Mouse (Mus musculus) testis, postnatal 10 days (tissue): ENCODE data around the gene Akr1c6.
"Not testable (repeated sequence)": the region's sequence is repeated elsewhere in the genome, so short reads cannot be mapped to it uniquely, and the experiment has no call there.

ENCODE experiments used
- DNase-seq: peaks from one replicate; pipeline ENCODE4 v3.0.0; 2021; ENCODE audit warnings: low spot score

Akr1c6 gene

DNA sequence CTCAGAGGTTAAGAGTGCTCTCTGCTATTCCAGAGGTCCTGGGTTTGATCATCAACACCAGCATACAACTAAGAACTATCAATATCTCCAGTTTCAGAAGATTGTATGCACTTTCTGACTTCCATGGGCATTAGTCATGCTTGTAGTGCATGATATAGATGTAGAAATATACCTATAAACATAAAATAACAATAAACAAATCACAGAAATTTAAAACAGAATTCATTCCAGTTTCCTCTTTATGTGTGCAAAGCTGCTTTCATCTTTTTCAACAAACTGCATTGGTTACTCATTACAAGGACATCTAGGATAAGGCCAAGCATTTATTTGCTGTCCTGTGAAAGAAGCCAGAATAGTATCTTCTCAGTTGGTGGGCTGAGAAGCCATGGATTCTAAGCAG lies at the start of gene Akr1c6:
Gene Akr1c6, plus strand, starts transcription at position 301 of the 400 bp plus-strand sequence.
- DNase-seq = no peak

DNA sequence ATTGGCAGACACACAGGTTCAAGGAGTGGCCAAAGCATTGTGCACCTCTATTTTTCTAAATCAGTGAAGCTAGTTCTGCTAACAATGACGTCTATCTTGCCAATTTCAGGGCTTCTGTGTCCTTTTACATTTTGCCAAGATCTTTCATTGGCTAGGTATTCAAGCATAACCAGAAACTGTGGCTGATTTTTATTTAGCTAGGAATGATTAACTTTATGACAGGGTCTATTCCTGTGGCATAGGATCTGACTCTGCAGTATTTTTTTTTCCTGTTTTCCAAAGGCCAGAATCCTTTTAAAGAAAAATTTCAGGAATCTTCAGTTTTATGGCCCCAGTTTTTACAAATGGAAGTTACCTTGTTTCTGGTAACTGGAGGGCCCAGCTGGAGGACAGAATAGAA lies 49.2 kb upstream of the Akr1c6 start:
- DNase-seq = no peak

DNA sequence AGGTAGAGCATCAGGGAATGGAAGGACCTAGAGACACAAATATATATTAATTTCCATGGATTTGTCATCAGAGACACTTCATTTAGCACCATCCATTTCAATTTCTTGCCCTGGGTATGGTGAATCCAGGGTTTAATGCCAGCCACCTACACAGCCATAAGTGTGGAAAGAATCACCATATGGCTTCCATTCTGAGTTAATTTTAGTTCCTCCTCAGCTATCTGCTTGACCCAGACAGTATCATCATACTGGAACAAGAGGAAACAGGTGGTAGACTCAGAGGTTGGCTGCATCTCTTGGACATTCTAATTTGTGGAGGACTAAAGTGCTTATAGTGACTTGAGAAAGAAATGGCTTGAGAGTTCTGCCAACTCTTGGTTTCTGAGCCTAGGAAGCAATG lies 48.6 kb upstream of the Akr1c6 start:
- no peak for DNase-seq

DNA sequence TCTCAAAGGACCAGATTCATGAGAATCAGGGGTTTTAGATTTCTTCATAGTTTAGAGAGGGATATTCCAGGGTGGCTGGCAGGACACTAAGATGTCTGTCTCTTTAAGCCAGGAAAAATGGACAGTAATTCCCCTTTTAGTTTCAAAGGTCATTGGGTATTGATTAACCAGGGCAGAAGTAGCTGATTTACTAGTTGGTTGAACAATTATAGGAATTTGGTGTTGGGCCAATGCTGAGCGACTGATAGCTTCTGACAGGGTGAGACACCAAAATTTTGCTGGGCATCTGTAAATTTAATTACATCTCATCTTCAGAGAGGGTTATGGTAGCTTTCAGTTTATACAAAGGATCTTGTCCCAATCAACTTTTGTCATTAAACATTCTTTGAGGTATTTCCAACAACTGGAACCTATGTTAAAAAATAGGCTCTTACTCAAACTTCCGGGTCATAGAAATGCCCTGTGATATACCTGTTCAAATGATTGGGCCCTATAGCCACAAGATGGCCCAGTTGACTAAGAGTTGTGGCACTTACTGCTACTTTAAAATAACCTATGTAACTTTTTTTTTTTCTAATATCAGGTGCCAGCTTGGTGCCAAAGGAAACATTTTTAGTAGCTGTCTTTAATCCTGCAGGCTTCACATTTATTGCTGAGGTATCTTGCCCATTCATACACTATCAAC lies 45.2 kb upstream of the Akr1c6 start:
- DNase-seq = no peak

DNA sequence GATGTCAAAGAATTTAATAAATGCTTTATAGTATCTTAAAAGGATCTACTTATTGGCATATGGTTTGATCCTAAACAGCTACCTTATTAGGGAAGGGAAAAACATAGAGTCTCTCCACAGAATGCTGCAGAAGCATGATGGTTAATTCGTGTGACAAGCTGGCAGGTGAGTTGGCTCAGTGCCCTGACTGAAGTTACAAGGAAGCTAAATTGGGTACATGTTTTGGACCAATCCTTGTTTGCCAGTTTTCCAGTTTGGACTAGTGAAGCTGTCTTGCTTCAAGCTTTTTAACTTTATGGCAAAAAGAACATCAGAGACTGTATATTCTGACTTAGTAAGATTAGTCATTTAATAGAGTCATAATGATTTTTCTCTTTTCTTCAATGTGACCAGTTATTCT lies 33.7 kb upstream of the Akr1c6 start:
- not testable (repeated sequence) for DNase-seq

DNA sequence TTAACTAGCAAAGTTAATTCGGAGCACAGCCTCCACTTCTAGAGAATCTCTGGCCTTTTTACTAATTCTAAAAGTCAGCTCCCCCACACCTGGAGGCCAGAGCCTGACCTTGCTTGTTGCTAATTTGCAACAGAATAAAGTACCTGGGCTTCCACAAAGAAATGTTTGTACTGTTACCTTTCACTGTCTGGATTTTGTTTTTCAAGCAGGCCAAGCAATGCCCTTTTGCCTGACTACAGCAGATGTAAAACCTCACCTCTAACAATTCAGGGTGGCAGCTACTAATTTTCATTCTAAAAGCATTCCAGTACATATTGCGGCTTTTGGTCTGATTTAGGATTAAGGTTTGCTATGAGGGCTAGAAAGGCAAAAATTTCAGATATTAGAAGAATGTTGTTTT lies 33.3 kb upstream of the Akr1c6 start:
- DNase-seq = no peak

DNA sequence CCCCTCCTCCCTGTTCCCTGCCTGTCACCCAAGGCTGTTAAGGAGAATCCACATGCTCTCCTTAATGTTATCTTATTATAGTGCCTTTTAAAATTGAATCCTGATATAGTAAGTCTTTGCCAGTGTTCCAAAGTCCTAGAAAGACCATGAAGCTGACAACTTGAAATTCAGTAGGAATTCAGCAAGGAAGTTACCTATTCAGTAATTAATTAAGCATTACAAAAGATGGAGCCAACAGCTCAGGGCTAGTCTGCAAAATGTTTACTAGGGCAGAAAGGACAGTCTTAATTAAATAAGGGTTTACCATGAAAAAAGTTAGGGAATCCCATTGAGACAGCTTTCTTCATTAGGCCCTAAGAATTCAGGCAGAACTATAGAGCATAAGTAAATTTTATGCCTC lies 31.9 kb upstream of the Akr1c6 start:
- DNase-seq = no peak

DNA sequence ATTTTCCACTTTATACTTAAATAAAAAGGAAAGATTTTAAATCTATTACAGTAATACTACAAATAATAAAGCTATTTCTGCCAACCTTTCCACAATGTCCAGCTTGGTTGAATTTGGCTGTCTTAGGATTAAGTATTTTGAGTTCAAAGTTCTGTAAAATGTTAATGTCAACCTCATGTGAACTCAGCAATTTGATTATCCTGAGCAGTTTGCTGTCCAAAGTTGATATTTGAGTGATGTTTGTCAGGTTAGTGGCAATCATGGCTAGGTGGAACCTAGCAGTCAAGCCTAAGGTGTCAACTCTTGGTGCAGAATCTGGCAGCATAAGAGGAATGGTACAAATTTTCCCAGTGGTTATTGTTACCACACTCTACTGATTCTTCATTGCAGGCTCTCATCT lies 29.4 kb upstream of the Akr1c6 start:
- no peak for DNase-seq

DNA sequence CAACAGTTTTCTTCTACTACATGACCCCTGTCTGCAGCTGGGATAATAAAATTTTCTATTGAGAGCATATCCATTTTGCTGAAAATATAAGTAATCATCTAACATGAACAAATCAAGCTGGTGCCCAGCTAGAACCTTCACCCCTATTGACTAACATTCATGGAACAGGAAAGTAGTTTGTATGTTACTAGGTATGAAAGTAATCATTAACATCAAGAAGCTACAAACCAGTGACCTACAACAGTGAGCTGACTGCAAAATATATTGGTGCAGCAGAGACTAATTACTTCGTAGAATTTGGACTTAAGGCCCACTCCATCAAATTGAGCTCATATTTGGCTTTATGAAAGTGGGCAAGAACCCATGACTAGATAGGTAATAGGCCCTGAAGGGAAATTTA lies 27.3 kb upstream of the Akr1c6 start:
- no peak for DNase-seq

DNA sequence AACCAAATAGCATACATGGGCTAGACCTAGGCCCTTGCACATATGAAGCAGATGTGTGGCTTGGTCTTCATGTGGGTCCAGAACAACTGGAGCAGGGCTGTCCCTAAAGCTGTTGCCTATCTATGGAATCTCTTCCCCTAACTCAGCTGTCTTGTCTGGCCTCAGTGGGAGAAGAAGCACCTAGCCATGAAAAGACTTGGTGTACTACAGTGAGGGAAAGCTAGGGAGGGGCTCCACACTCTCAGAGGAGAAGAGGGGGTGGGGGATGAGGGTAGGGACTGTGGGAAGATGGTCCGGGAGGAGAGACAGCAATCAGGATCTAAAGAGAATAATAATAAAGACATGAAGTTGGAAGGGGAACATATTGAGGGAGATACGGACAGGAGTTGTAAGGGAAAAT lies 5.5 kb upstream of the Akr1c6 start:
- no peak for DNase-seq

DNA sequence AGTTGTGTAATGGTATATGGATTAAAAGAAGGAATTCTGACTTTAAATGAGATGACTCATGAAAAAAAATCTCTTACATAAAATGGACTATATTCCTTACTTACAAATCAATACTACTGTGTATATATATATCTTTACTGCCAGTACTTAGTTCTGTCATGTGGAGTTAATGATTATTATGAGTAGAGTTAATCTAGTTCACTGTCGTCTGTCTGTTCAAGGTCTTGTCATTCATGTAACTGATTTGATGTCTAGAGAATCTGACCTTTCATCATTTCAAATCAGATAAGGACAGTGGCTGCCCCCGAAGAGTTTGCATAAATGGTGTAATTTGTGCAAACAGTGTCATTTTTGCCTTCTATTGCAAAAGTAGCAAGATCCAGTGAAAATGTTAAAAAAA lies 5.1 kb upstream of the Akr1c6 start:
- DNase-seq = no peak

DNA sequence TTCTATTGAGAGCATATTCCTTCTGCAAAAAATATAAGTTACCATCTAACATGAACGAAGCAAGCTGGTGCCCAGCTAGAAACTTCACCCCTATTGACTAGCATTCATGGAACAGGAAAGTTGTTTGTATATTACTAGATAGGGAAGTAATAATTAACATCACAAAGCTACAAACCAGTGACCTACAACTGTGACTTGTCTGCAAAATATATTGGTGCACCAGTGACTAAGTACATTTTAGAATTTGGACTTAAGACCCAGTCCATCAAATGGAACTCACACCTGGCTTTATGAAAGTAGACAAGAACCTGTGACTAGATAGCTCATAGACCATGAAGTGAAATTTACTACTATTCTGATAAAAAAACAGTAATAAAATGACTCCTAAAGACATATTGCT lies 3.0 kb upstream of the Akr1c6 start:
- no peak for DNase-seq

DNA sequence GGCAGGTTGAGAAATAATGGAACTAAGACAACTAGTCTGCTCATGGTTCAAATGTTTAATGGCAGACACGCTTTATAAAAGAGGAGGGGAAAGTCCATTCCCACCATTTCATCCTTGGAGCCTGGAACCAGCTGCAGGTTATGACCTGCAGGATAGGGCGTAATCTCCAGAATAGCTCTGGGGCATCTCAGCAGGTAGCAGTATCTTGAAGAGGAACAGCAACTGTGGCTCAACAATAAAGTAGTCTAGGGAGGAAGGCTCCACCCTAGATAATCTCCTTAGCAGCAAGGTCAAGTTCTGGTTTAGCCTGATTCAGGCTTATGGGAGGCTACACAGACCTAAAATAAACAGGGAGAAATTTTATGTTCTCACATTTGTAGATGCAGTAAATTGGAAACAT lies 31.5 kb downstream of the Akr1c6 start:
- no peak for DNase-seq

DNA sequence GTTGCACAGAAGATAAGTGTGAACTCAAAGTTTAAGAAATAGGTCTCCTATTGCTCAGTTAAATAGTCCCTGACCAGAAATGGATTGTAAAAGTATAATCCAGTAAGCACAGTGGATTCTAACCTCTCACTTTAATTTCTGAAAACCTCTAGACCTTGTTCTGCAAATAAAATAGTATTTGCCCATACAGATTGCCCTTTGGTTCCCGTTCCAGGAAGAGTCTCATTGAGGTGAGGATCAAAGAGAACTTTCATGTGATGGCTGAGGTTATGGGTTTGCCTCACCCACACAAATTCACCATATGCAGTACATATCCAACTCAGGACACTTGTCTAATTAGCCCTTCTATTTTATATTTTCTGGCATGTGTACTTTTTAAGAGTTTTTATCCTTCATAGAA lies 33.8 kb downstream of the Akr1c6 start:
- no peak for DNase-seq
